Mouse (Mus musculus) kidney, adult 9 months (tissue): ENCODE measurements around the gene Reg3b.
A peak's percentile ranks its signal among the peaks of the same experiment; 100 is the strongest.
"Not testable (repeated sequence)": the region's sequence is repeated elsewhere in the genome, so short reads cannot be mapped to it uniquely, and the experiment has no call there.

Experiments used
- DNase-seq: peaks from one replicate; pipeline ENCODE4 v3.0.0; 2022

The Reg3b gene

GRCm38 (mm10) chr6:78370357-78370756, at the start of gene Reg3b:
Gene Reg3b, plus strand, starts transcription at chr6:78370657.
- DNase-seq, result no peak

GRCm38 (mm10) chr6:78327798-78328197, 42.7 kb upstream of the Reg3b start:
- no peak for DNase-seq

- no peak for DNase-seq
Observed at GRCm38 (mm10) chr6:78329166-78329565, 41.3 kb upstream of the Reg3b start.

- DNase-seq, result peak; percentile 30
Observed at GRCm38 (mm10) chr6:78331919-78332569, 38.4 kb upstream of the Reg3b start.

- no peak for DNase-seq
Observed at GRCm38 (mm10) chr6:78340296-78340695, 30.2 kb upstream of the Reg3b start.

GRCm38 (mm10) chr6:78341689-78342088, 28.8 kb upstream of the Reg3b start:
- DNase-seq, result no peak

- no peak for DNase-seq
Observed at GRCm38 (mm10) chr6:78361971-78362563, 8.4 kb upstream of the Reg3b start.

- no peak for DNase-seq
Observed at GRCm38 (mm10) chr6:78378765-78379164, 8.3 kb downstream of the Reg3b start, which contains the start of gene Reg3d. Gene Reg3d, minus strand, starts transcription at chr6:78378865.

GRCm38 (mm10) chr6:78380409-78380808, 10.0 kb downstream of the Reg3b start, which contains the start of gene Reg3a:
Gene Reg3a, plus strand, starts transcription at chr6:78380709.
- no peak for DNase-seq

GRCm38 (mm10) chr6:78385609-78386008, 15.2 kb downstream of the Reg3b start:
- no peak for DNase-seq

- not testable (repeated sequence) for DNase-seq
Observed at GRCm38 (mm10) chr6:78395323-78395722, 24.9 kb downstream of the Reg3b start, which contains the start of gene Reg2. Gene Reg2, plus strand, starts transcription at chr6:78395623.

GRCm38 (mm10) chr6:78422411-78422810, 52.0 kb downstream of the Reg3b start, which contains the start of gene Reg1:
Gene Reg1, plus strand, starts transcription at chr6:78422711.
- DNase-seq, result not testable (repeated sequence)
